Mouse (Mus musculus): Measurements from ENCODE around the gene Ttc13. TPM values are rescaled to one million over a fixed set of nuclear protein-coding genes. Genes with fewer than 3 reads are reported as not detected.

Ttc13 gene
- total and polyA plus RNA-seq, 3 experiments = 34.0 to 39.1 TPM; not detected in 1

DNA sequence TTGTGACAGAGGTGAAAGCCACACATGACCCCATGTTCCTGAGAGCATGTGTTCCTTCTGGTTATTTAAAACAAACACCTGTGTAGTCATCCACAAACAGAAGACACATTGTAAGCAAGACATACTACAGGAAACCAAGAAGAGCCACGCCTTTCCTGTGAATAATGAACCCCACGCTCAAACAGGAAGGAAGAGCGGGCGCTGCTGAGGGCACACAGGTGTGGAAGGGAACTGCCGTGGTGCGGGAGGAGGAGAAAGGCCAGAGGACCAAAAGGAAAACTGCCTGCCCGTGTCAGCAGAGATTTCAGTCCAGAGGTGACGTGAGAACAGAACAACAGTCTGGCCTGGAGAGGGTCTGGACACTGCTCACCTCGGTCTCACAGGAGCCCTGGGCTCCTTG is 20.8 kb downstream of the Ttc13 start:
- 0 out of 4 replicates have a peak, but pooled peaks of 1 of the 2 experiments have one; percentile 11 for TF ChIP-seq EP300 (IDR thresholded peaks at IDR 0.05; ENCODE audit: low read depth in 1 of 2, low read length in 2 of 2)
- TF ChIP-seq BHLHE40 (IDR thresholded peaks at IDR 0.05; ENCODE audit: borderline replicate concordance, low read depth, low read length) = no peak
- TF ChIP-seq SIN3A (IDR thresholded peaks at IDR 0.05; ENCODE audit: low read length) = no peak
- 0 out of 2 replicates have a peak, but pooled peaks have one; percentile 16 for TF ChIP-seq ETS1 (IDR thresholded peaks at IDR 0.05; ENCODE audit: low read depth, low read length)
- TF ChIP-seq POLR2AphosphoS5 (IDR thresholded peaks at IDR 0.05; ENCODE audit: borderline replicate concordance, low read depth, low read length) = no peak
- TF ChIP-seq RAD21 (IDR thresholded peaks at IDR 0.05; ENCODE audit: low read depth, low read length) = no peak
- TF ChIP-seq USF1 (IDR thresholded peaks at IDR 0.05; ENCODE audit: low read depth, low read length) = no peak
- no peak for TF ChIP-seq JUND (IDR thresholded peaks at IDR 0.05; ENCODE audit: low read depth, low read length)
- peaks cover 7 to 9% of the 10 kb centered on the region in 2 experiments for H3K4me1 ChIP-seq (ENCODE audit: control insufficient read depth in 1 of 2, insufficient read depth in 2 of 2, low read length in 2 of 2)
- H3K9ac ChIP-seq (ENCODE audit: control insufficient read depth, low read depth, low read length, poor library complexity, severe bottlenecking) = no peak overlapping the region
- no peaks in the 10 kb centered on the region for H3K79me2 ChIP-seq (ENCODE audit: control insufficient read depth, insufficient read depth, low read length, poor library complexity)
- peak overlapping the region; percentile 33; the same call in 1 of the 2 replicates for H3K27ac ChIP-seq (ENCODE audit: control insufficient read depth, low read depth, low read length)
- peak; percentile 16 for DNase-seq (ENCODE audit: low read depth, low spot score)
- H3K4me3 ChIP-seq (ENCODE audit: control insufficient read depth in 1 of 2, insufficient read depth in 1 of 2, low read depth in 2 of 2, low read length in 2 of 2) = no peak overlapping the region
- H3K9me3 ChIP-seq (replicated peaks; ENCODE audit: insufficient read depth, low read length) = no peaks in the 10 kb centered on the region
- H3K27me3 ChIP-seq (ENCODE audit: control insufficient read depth in 1 of 2, insufficient read depth in 2 of 2, low read length in 2 of 2) = no peaks in the 10 kb centered on the region
- H3K36me3 ChIP-seq (ENCODE audit: control insufficient read depth in 1 of 2, insufficient read depth in 2 of 2, low read length in 2 of 2) = peaks cover 7% of the 10 kb centered on the region in 2 experiments

DNA sequence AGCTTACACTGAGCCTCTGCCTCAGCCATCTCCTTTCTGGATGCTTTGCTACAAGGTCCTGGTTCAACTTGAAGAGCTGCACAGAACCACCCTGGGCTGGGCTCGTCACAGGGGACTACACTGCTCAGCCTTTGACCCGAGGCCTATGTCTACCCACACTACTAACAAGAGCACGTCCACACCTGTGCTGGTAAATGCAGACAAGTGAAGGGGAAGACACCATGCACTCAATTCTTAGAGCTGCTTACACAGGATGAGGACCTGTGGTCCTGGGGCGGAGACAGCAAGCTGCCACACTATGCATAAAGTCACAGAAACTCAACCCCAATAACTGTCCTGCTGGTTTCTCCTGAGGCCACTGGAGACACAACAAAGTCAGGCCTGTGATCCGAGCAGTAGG is 21.5 kb downstream of the Ttc13 start:
- Histone ChIP-seq H3K4me1 (ENCODE audit: control insufficient read depth in 1 of 2, insufficient read depth in 2 of 2, low read length in 2 of 2) (peaks cover 7 to 9% of the 10 kb centered on the region in 2 experiments), H3K27me3 (ENCODE audit: control insufficient read depth in 1 of 2, insufficient read depth in 2 of 2, low read length in 2 of 2) (no peaks in the 10 kb centered on the region), H3K79me2 (ENCODE audit: control insufficient read depth, insufficient read depth, low read length, poor library complexity) (no peaks in the 10 kb centered on the region), H3K9me3 (replicated peaks; ENCODE audit: insufficient read depth, low read length) (no peaks in the 10 kb centered on the region), H3K27ac (ENCODE audit: control insufficient read depth, low read depth, low read length) (no peak overlapping the region), H3K36me3 (ENCODE audit: control insufficient read depth in 1 of 2, insufficient read depth in 2 of 2, low read length in 2 of 2) (peaks cover 7% of the 10 kb centered on the region in 2 experiments), H3K9ac (ENCODE audit: control insufficient read depth, low read depth, low read length, poor library complexity, severe bottlenecking) (no peak overlapping the region), H3K4me3 (ENCODE audit: control insufficient read depth in 1 of 2, insufficient read depth in 1 of 2, low read depth in 2 of 2, low read length in 2 of 2) (no peak overlapping the region)
- no peak for TF ChIP-seq MXI1 (IDR thresholded peaks at IDR 0.05; ENCODE audit: low read depth, low read length)
- no peak for TF ChIP-seq EP300 (IDR thresholded peaks at IDR 0.05; ENCODE audit: low read depth in 1 of 2, low read length in 2 of 2)
- TF ChIP-seq CTCF (IDR thresholded peaks at IDR 0.05 in 2 of 3, conservative IDR thresholded peaks at IDR 0.05 in 1 of 3; ENCODE audit: control insufficient read depth in 1 of 3, insufficient read depth in 1 of 3, low read depth in 2 of 3, low read length in 3 of 3, poor library complexity in 1 of 3, severe bottlenecking in 1 of 3) = no peak
- no peak for TF ChIP-seq E2F4 (IDR thresholded peaks at IDR 0.05; ENCODE audit: borderline replicate concordance, low read depth, low read length)
- no peak for TF ChIP-seq JUND (IDR thresholded peaks at IDR 0.05; ENCODE audit: low read depth, low read length)
- no peak for TF ChIP-seq MAZ (IDR thresholded peaks at IDR 0.05; ENCODE audit: low read depth, low read length)
- TF ChIP-seq NRF1 (IDR thresholded peaks at IDR 0.05; ENCODE audit: insufficient read depth, low read depth, low read length, poor library complexity, severe bottlenecking) = no peak
- no peak for TF ChIP-seq SMC3 (IDR thresholded peaks at IDR 0.05; ENCODE audit: low read depth, low read length)
- TF ChIP-seq MYB (IDR thresholded peaks at IDR 0.05; ENCODE audit: low read depth, low read length) = no peak
- TF ChIP-seq ZKSCAN1 (IDR thresholded peaks at IDR 0.05; ENCODE audit: low read depth, low read length) = no peak
- TF ChIP-seq ETS1 (IDR thresholded peaks at IDR 0.05; ENCODE audit: low read depth, low read length) = no peak
- DNase-seq (ENCODE audit: low read depth, low spot score) = no peak
